Mouse (Mus musculus): ENCODE measurements at regions not wholly inside any gene's neighbourhood (a gene's known extent, or its start where the extent isn't known, plus 50 kb on each side); places are given as distances from the start of the nearest gene placed in this dataset.
A peak's percentile ranks its signal among the peaks of the same experiment; 100 is the strongest.

GRCm38 (mm10) chr14:94541995-94542394 is 651.5 kb upstream of the Pcdh9 start:
- DNase-seq (ENCODE audit: low spot score): peak; percentile 22

GRCm38 (mm10) chr14:94525648-94526047 is 635.2 kb upstream of the Pcdh9 start:
- no peak for DNase-seq (ENCODE audit: low spot score)

DNA sequence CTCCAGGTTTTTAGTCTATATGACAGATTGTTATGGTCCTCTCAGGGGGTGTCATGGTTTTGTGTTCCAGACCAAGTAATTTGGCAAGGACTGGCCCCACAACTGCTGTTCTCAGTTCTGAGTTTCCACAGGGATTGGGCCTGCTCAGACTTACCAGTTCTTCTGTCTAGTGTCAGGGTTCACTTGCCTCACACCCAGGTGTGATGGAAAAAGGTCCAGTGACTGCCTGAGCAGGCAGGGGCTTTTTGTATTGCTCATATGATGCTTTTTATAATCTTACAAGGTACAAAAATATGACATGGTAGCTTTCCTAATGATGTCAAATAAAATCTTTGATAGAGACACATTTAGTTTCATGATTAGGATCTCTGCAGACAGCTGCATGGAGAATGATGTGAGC is 634.8 kb upstream of the Pcdh9 start:
- DNase-seq (ENCODE audit: low spot score): no peak

GRCm38 (mm10) chr14:94522007-94522406 is 631.5 kb upstream of the Pcdh9 start:
- no peak for DNase-seq (ENCODE audit: low spot score)

GRCm38 (mm10) chr14:94491370-94491769 is 600.9 kb upstream of the Pcdh9 start:
- no peak for DNase-seq (ENCODE audit: low spot score)

GRCm38 (mm10) chr14:94475887-94476286 is 585.4 kb upstream of the Pcdh9 start:
- no peak for DNase-seq (ENCODE audit: low spot score)

DNA sequence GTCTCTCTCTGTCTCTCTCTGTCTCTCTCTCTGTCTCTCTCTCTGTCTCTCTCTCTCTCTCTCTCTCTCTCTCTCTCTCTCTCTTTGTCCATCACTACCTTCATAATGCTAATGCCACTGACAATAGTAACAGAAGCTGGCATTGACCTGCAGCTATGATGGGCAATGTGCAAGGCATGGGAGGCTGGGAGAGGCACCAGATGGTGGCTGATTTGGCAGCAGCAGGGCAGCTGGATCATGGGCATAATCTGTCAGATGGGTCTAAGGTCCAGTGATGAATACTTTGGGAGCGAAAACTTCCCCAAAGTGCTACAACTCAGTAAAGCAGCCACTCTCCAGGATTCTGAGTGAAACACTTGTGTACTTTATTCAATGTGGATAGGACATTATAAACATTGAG is 582.7 kb upstream of the Pcdh9 start:
- no peak for DNase-seq (ENCODE audit: low spot score)

DNA sequence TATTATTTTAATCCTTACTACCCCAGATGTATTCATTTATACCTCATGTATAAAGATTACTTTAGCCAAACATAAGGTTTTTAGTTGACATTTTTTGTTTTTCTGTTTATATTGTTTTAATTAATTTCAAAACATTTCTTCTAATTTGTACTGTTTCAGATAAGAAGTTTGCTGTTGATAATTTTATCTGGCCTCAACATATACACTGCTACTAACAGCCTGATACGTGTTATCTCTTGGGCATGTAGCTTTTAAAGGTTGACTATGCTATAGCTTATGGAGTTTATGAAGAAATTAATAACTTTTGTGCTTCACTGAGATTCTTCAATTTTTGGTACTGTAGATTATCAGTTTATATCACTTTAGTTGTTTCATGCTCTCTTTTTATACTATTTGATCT is 555.5 kb upstream of the Pcdh9 start:
- DNase-seq (ENCODE audit: low spot score): no peak

DNA sequence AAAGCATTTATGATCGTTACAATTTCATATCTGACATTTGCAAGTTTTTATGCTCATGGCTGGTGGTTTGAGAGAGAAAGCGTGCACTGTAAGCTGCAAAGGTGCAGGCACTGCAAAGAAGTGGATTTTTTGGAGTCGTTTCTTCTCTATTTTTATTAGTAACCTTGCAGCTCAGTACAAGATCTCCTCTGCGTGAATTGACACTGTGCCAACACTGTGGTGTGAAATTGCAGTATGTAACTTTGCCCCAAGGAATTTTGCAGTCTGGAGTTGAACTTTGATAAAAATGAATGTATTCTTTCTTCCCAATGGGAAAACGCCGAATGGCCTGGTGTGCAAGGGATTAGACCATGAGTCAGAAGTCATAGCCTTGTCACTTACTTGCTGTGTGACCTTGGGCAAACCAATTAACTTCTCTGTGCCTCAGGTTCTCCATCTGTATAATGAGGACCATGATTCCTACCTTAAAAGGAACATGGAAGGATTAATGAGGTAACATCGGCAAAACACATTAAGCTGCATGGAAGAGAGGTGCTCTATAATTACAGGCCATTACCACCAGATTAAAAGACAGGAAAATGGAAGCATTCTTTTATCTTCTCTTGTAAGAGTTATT is 543.0 kb upstream of the Pcdh9 start:
- no peak for DNase-seq (ENCODE audit: low spot score)

DNA sequence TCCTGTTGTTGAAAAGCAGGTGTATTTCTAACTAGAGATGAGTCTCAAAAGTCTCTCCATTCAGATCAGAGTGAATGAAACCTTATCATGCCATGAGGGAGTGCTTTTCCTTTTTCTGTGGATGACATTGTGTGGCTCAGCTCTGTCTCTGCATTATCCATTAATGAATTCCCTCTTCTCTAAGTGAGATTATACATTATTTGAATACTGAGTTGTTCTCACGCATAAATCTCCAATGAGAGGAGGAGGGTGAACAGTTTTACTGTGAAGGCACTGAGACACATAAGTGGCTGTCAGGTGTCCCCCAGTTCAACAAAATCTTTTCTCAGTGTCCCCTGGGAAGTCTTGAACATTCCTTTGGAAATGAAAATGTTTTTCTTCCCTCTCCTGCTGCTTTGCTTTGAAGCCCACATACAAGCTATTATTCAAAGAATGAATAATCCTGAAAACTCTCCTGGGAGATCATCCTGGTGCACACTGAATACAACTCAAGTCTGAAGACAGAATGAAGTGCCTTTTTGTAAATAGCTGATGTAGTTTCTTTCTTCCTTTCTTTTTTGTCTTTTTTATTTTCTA is 537.2 kb upstream of the Pcdh9 start:
- DNase-seq (ENCODE audit: low spot score): no peak

All from lung, postnatal 25 days (tissue).